Mouse (Mus musculus) MEL (cell line): ENCODE measurements around the gene Zbtb14. TPM values are rescaled to one million over a fixed set of nuclear protein-coding genes. Genes with fewer than 3 reads are reported as not detected.

ENCODE experiments used
- DNase-seq: peaks from one replicate; pipeline ENCODE4 v3.0.0; 2011; ENCODE audit warnings: low read depth, low spot score
- H3K27ac ChIP-seq: 2 replicates; pipeline ENCODE4 v1.5.1; 2012; ENCODE audit warnings: low read depth, mild to moderate bottlenecking, control low read depth, low read length, moderate library complexity; ENCODE audit not compliant: control insufficient read depth
- H3K27me3 ChIP-seq, 2 experiments: fragments of 150-350 bp in 1 of 2; sonication (generic) in 1 of 2; 2 replicates each; pipeline ENCODE4 v1.6.1; 2012; ENCODE audit warnings: low read length in 2 of 2, mild to moderate bottlenecking in 2 of 2, improper control_type of control experiment in 1 of 2, moderate library complexity in 1 of 2; ENCODE audit not compliant: insufficient read depth in 2 of 2, control insufficient read depth in 1 of 2
- H3K36me3 ChIP-seq, 2 experiments: 2 replicates each; pipeline ENCODE4 v1.6.1; 2012 to 2014; ENCODE audit warnings: low read length in 2 of 2, improper control_type of control experiment in 1 of 2, inconsistent platforms in 1 of 2, mild to moderate bottlenecking in 1 of 2; ENCODE audit not compliant: insufficient read depth in 2 of 2, control insufficient read depth in 1 of 2
- H3K4me1 ChIP-seq, 2 experiments: fragments of 150-350 bp in 1 of 2; sonication (generic) in 1 of 2; 2 replicates each; pipeline ENCODE4 v1.6.1; 2012; ENCODE audit warnings: low read length in 2 of 2, improper control_type of control experiment in 1 of 2, mild to moderate bottlenecking in 1 of 2; ENCODE audit not compliant: insufficient read depth in 2 of 2, control insufficient read depth in 1 of 2
- H3K4me3 ChIP-seq, 2 experiments: fragments of 150-350 bp in 1 of 2; sonication (generic) in 1 of 2; 2 replicates each; pipeline ENCODE4 v1.5.1; 2012; ENCODE audit warnings: low read depth in 2 of 2, low read length in 2 of 2, mild to moderate bottlenecking in 2 of 2, moderate library complexity in 2 of 2, control low read depth in 1 of 2, improper control_type of control experiment in 1 of 2; ENCODE audit not compliant: control insufficient read depth in 1 of 2, insufficient read depth in 1 of 2
- H3K79me2 ChIP-seq: 2 replicates; pipeline ENCODE4 v1.6.1; 2012; ENCODE audit warnings: mild to moderate bottlenecking, low read length, moderate library complexity; ENCODE audit not compliant: control insufficient read depth, poor library complexity, insufficient read depth
- H3K9ac ChIP-seq: 2 replicates; pipeline ENCODE4 v1.6.1; 2012; ENCODE audit warnings: low read depth, mild to moderate bottlenecking, control low read depth, low read length, moderate library complexity; ENCODE audit not compliant: control insufficient read depth, poor library complexity, severe bottlenecking
- H3K9me3 ChIP-seq: fragments of 150-350 bp; sonication (generic); replicated peaks from 2 replicates; pipeline ENCODE4 v1.6.1; 2012; ENCODE audit warnings: mild to moderate bottlenecking, low read length, improper control_type of control experiment, moderate library complexity; ENCODE audit not compliant: insufficient read depth
- CHD1 ChIP-seq: IDR thresholded peaks from 2 replicates; pipeline ENCODE4 v1.6.1; 2012; ENCODE audit warnings: low read depth, mild to moderate bottlenecking, inconsistent platforms, low read length, improper control_type of control experiment
- CTCF ChIP-seq, 3 experiments: IDR thresholded peaks in 2 of 3; conservative IDR thresholded peaks in 1 of 3; 2 replicates each; pipeline ENCODE4 v1.5.1; 2011 to 2012; ENCODE audit warnings: low read length in 3 of 3, low read depth in 2 of 3, mild to moderate bottlenecking in 2 of 3, improper control_type of control experiment in 1 of 3, inconsistent platforms in 1 of 3, mixed read lengths in 1 of 3, moderate library complexity in 1 of 3; ENCODE audit not compliant: control insufficient read depth in 1 of 3, insufficient read depth in 1 of 3, poor library complexity in 1 of 3, severe bottlenecking in 1 of 3
- E2F4 ChIP-seq: IDR thresholded peaks from 2 replicates; pipeline ENCODE4 v1.6.1; 2011; ENCODE audit warnings: low read depth, low read length, improper control_type of control experiment, borderline replicate concordance
- ETS1 ChIP-seq: IDR thresholded peaks from 2 replicates; pipeline ENCODE4 v1.6.1; 2012; ENCODE audit warnings: low read depth, mild to moderate bottlenecking, inconsistent platforms, low read length, improper control_type of control experiment, moderate library complexity
- GABPA ChIP-seq: IDR thresholded peaks from 2 replicates; pipeline ENCODE4 v1.6.1; 2012; ENCODE audit warnings: low read depth, mild to moderate bottlenecking, inconsistent platforms, low read length, improper control_type of control experiment, moderate library complexity
- GATA1 ChIP-seq: IDR thresholded peaks from 2 replicates; pipeline ENCODE4 v1.6.1; 2011; ENCODE audit warnings: low read depth, low read length, improper control_type of control experiment
- HCFC1 ChIP-seq: IDR thresholded peaks from 2 replicates; pipeline ENCODE4 v1.6.1; 2012; ENCODE audit warnings: low read depth, mild to moderate bottlenecking, inconsistent platforms, low read length, improper control_type of control experiment, moderate library complexity
- JUND ChIP-seq: IDR thresholded peaks from 2 replicates; pipeline ENCODE4 v1.6.1; 2011; ENCODE audit warnings: low read depth, mild to moderate bottlenecking, improper control_type of control experiment, low read length
- KAT2A ChIP-seq: conservative IDR thresholded peaks from 2 replicates; pipeline ENCODE4 v1.6.1; 2012; ENCODE audit warnings: low read depth, low read length, improper control_type of control experiment, inconsistent platforms
- MXI1 ChIP-seq: IDR thresholded peaks from 2 replicates; pipeline ENCODE4 v1.6.1; 2011; ENCODE audit warnings: mild to moderate bottlenecking, low read depth, low read length, improper control_type of control experiment
- MYB ChIP-seq: IDR thresholded peaks from 2 replicates; pipeline ENCODE4 v1.6.1; 2011; ENCODE audit warnings: mild to moderate bottlenecking, low read depth, low read length, improper control_type of control experiment
- NRF1 ChIP-seq: IDR thresholded peaks from 2 replicates; pipeline ENCODE4 v1.6.1; 2014; ENCODE audit warnings: low read depth, mild to moderate bottlenecking, inconsistent platforms, low read length, improper control_type of control experiment, moderate library complexity; ENCODE audit not compliant: poor library complexity, insufficient read depth, severe bottlenecking
- POLR2AphosphoS2 ChIP-seq: IDR thresholded peaks from 2 replicates; pipeline ENCODE4 v1.6.1; 2011; ENCODE audit warnings: low read length, improper control_type of control experiment
- RAD21 ChIP-seq: IDR thresholded peaks from 2 replicates; pipeline ENCODE4 v1.6.1; 2011; ENCODE audit warnings: mild to moderate bottlenecking, low read depth, low read length, improper control_type of control experiment
- RCOR1 ChIP-seq: IDR thresholded peaks from 2 replicates; pipeline ENCODE4 v1.6.1; 2012; ENCODE audit warnings: low read depth, mild to moderate bottlenecking, inconsistent platforms, low read length, improper control_type of control experiment
- SIN3A ChIP-seq: IDR thresholded peaks from 2 replicates; pipeline ENCODE4 v1.6.1; 2012; ENCODE audit warnings: low read length, improper control_type of control experiment, inconsistent platforms
- UBTF ChIP-seq: IDR thresholded peaks from 2 replicates; pipeline ENCODE4 v1.6.1; 2012; ENCODE audit warnings: low read depth, mild to moderate bottlenecking, inconsistent platforms, low read length, improper control_type of control experiment, moderate library complexity, borderline replicate concordance; ENCODE audit not compliant: insufficient read depth
- USF1 ChIP-seq: IDR thresholded peaks from 2 replicates; pipeline ENCODE4 v1.6.1; 2014; ENCODE audit warnings: low read depth, mild to moderate bottlenecking, inconsistent platforms, low read length, improper control_type of control experiment, moderate library complexity
- ZC3H11A ChIP-seq: IDR thresholded peaks from 2 replicates; pipeline ENCODE4 v1.6.1; 2012; ENCODE audit warnings: low read depth, mild to moderate bottlenecking, inconsistent platforms, low read length, improper control_type of control experiment
- polyA plus RNA-seq, 2 experiments: library from polyadenylated mRNA; stranded (reverse) in 1 of 2; unstranded in 1 of 2; fragments of >175 nt in 1 of 2; fragments of >200 nt in 1 of 2; gene quantifications; 2 replicates each; pipeline versions ENCODE4 v1.2.1 to v1.2.4; 2012; ENCODE audit warnings: low replicate concordance in 2 of 2, low read depth in 1 of 2; ENCODE audit not compliant: insufficient read length in 2 of 2, insufficient read depth in 1 of 2, missing spikeins in 1 of 2
- total RNA-seq: library from RNA; depleted of rRNA; stranded (reverse); fragments of 300-350 nt; gene quantifications from 2 replicates; pipeline ENCODE4 v1.2.3, GENCODE M21; 2012

Gene Zbtb14
- total and polyA plus RNA-seq, 3 experiments: 8.7 to 11.9 TPM; not detected in 1

GRCm38 (mm10) chr17:69396147-69397033 is 13.5 kb downstream of the Zbtb14 start (continued):
- TF ChIP-seq RAD21 (no peak), GABPA (no peak), USF1 (no peak), NRF1 (no peak), E2F4 (no peak)

GRCm38 (mm10) chr17:69397163-69397562 is 14.3 kb downstream of the Zbtb14 start:
- no peak overlapping the region for H3K27ac ChIP-seq
- H3K9me3 ChIP-seq: no peaks in the 10 kb centered on the region
- TF ChIP-seq JUND (no peak), ZC3H11A (no peak), USF1 (no peak), MYB (no peak)
- H3K4me1 ChIP-seq: peaks cover 6 to 10% of the 10 kb centered on the region in 2 experiments; a peak in 3 of 4 replicates
- H3K27me3 ChIP-seq: no peaks in the 10 kb centered on the region
- H3K36me3 ChIP-seq: peaks cover 0 to 9% of the 10 kb centered on the region in 2 experiments; a peak in 1 of 4 replicates
- no peak overlapping the region for H3K4me3 ChIP-seq
- H3K79me2 ChIP-seq: no peaks in the 10 kb centered on the region; the same call in 1 of the 2 replicates
- no peak for DNase-seq
- no peak overlapping the region for H3K9ac ChIP-seq

DNA sequence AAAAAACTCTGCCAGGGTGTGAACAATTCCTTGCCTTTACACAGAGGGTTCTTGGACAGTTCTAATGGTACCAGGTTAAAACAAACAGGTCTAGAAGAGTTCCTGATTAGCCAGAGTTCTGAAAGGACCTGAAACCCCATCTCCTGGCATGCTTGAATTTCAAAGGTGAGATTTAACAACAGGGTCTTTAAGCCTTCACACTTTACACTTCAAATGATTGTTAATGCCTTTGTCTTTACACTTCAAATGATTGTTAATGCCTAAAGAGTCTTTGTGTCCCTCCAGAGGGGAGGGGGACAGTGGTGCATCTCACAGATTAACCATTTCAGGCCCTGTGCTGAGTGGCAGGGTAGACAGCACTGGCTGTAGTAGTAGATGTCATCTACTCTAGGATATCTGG is 15.2 kb downstream of the Zbtb14 start:
- no peaks in the 10 kb centered on the region; the same call in 1 of the 2 replicates for H3K79me2 ChIP-seq
- no peak overlapping the region for H3K4me3 ChIP-seq
- H3K27me3 ChIP-seq: no peaks in the 10 kb centered on the region
- TF ChIP-seq CTCF (IDR thresholded peaks at IDR 0.05 in 2 of 3, conservative IDR thresholded peaks at IDR 0.05 in 1 of 3; ENCODE audit: control insufficient read depth in 1 of 3, insufficient read depth in 1 of 3, low read depth in 2 of 3, low read length in 3 of 3, poor library complexity in 1 of 3, severe bottlenecking in 1 of 3) (no peak), USF1 (no peak), HCFC1 (no peak), SIN3A (no peak), KAT2A (no peak), GATA1 (no peak), UBTF (no peak), ZC3H11A (no peak), RAD21 (no peak), ETS1 (no peak), POLR2AphosphoS2 (no peak), MXI1 (no peak), E2F4 (no peak), CHD1 (no peak), RCOR1 (no peak)
- TF ChIP-seq, all 39 proteins: peak for 0
- no peak overlapping the region for H3K27ac ChIP-seq
- no peaks in the 10 kb centered on the region for H3K9me3 ChIP-seq
- H3K9ac ChIP-seq: no peak overlapping the region
- no peak for DNase-seq
- peaks cover 0 to 9% of the 10 kb centered on the region in 2 experiments; a peak in 1 of 4 replicates for H3K36me3 ChIP-seq
- H3K4me1 ChIP-seq: peaks cover 6 to 10% of the 10 kb centered on the region in 2 experiments; a peak in 3 of 4 replicates
